Mouse (Mus musculus) liver, postnatal 0 days (tissue): ENCODE data around the gene Hps4.

Source experiments
- CTCF ChIP-seq: sonication (generic); IDR thresholded peaks from 2 replicates; pipeline ENCODE4 v1.5.1; 2016; ENCODE audit warnings: antibody characterized with exemption, low read depth
- EP300 ChIP-seq: IDR thresholded peaks from 2 replicates; pipeline ENCODE4 v1.6.1; 2016; ENCODE audit warnings: antibody characterized with exemption, low read depth, mild to moderate bottlenecking

GRCm38 (mm10) chr5:112349169-112349568 lies 6.3 kb downstream of the Hps4 start:
- TF ChIP-seq CTCF (no peak), EP300 (no peak)
